In the genomic region with DNA sequence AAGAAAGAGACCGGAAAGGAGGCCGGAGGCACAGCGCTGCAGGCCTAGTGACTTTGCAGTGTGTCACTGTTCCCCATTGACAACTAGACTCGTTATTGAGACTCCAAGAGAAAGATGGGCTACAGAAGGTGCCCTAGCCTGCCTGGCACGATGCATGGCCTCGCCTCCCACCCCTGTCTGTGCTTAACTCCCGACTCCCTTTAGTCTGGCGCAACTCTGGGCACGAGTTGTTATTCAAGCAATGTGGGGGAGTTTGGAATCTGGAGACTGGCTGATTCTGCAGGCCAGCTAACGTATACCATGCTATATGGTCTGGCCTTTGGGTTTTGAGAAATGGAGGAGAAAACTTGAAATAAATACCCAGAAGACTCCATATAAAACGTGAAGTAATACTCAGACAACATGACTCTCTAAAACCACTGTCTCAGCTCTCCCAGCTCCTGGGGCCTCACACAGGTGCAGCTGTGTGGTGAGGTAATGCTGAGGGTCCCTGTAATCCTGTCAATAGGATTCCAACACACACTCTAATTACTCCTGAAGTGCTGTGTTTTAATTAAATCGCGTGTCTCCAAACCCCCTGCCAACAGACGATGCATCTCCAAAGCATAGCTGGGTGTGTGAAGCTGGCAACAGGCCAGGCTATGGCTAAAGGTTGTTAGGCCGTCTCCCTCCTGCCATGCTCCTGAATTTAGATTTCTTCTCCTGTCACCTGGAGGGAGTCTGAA, we compare ENCODE assay signal across 22 mouse cellular contexts. TPM values are rescaled to one million over a fixed set of nuclear protein-coding genes. Genes with fewer than 3 reads are reported as not detected.
A peak's percentile ranks its signal among the peaks of the same experiment; 100 is the strongest.
DNase-seq lines count a peak whose midpoint lies in the region; ATAC-seq and TF ChIP-seq lines count a peak whose summit lies in the region.
"Had no signal": no experiment of that assay in that cellular context is flagged by ENCODE, and none has a peak within 500 bp of the region (broad histone marks: within the 10 kb centered on the region; RNA-seq: fewer than 3 reads in every experiment).

No protein-coding gene starts in this region.

- no peak for ATAC-seq in midbrain, postnatal 0 days (ENCODE audit: low FRiP score)
- no peak for ATAC-seq in midbrain, embryonic 11.5 days (ENCODE audit: low FRiP score)
- ATAC-seq: Patski had no signal

- no peaks in the 10 kb centered on the region for H3K9me3 ChIP-seq in midbrain, postnatal 0 days (ENCODE audit: low read length)
- no peaks in the 10 kb centered on the region for H3K9me3 ChIP-seq in midbrain, embryonic 11.5 days (ENCODE audit: control insufficient read depth, low read length)
- H3K9me3 ChIP-seq: G1E had no signal

- H3K9ac ChIP-seq in midbrain, postnatal 0 days (replicated peaks; ENCODE audit: low read length, poor library complexity, severe bottlenecking) = no peak overlapping the region
- H3K9ac ChIP-seq in midbrain, embryonic 11.5 days (ENCODE audit: low read length) = no peak overlapping the region

- peak; percentile 35 to 39 for DNase-seq in frontal cortex, postnatal 36 days (ENCODE audit: low spot score in 2 of 2)
- no peak for DNase-seq in frontal cortex, postnatal 25 days (ENCODE audit: low spot score in 2 of 2)
- peak; percentile 46 for DNase-seq in layer of hippocampus, adult 9-11 months
- DNase-seq in layer of hippocampus, postnatal 10 days (ENCODE audit: low spot score in 2 of 2) = no peak
- DNase-seq in midbrain, postnatal 0 days (ENCODE audit: low spot score) = peak; percentile 33
- DNase-seq in midbrain, embryonic 11.5 days (ENCODE audit: low spot score, missing footprints) = no peak
- DNase-seq in brain, embryonic 14.5 days (ENCODE audit: low read depth) = peak; percentile 60
- DNase-seq: adrenal gland, postnatal 36 days; B cell, adult 2 months; cerebellum, adult 11-12 months; gastrocnemius, postnatal 36 days; heart, postnatal 36 days; kidney, adult 2 months; lung, postnatal 4 days; retina, postnatal 1 day; spleen, adult 18-20 months had no signal

- H3K27me3 ChIP-seq in midbrain, postnatal 0 days (ENCODE audit: insufficient read depth, low read length) = no peaks in the 10 kb centered on the region
- H3K27me3 ChIP-seq in midbrain, embryonic 11.5 days (ENCODE audit: control insufficient read depth, insufficient read depth, low read length) = no peaks in the 10 kb centered on the region
- H3K27me3 ChIP-seq: CH12.LX had no signal

- H3K36me3 ChIP-seq in midbrain, postnatal 0 days (ENCODE audit: insufficient read depth, low read length) = no peaks in the 10 kb centered on the region
- no peaks in the 10 kb centered on the region for H3K36me3 ChIP-seq in midbrain, embryonic 11.5 days (ENCODE audit: control insufficient read depth, insufficient read depth, low read length)
- H3K36me3 ChIP-seq: embryonic facial prominence, embryonic 10.5 days; G1E had no signal

- no peaks in the 10 kb centered on the region for H3K4me1 ChIP-seq in midbrain, postnatal 0 days (ENCODE audit: insufficient read depth, low read length)
- no peaks in the 10 kb centered on the region for H3K4me1 ChIP-seq in midbrain, embryonic 11.5 days (ENCODE audit: control insufficient read depth, insufficient read depth, low read length)
- H3K4me1 ChIP-seq: embryonic facial prominence, embryonic 10.5 days had no signal

- H3K4me3 ChIP-seq in midbrain, postnatal 0 days (ENCODE audit: low read depth, low read length) = no peak overlapping the region
- H3K4me3 ChIP-seq in midbrain, embryonic 11.5 days (ENCODE audit: low read depth, low read length) = no peak overlapping the region
- H3K4me3 ChIP-seq: embryonic facial prominence, embryonic 10.5 days had no signal

- TF ChIP-seq POLR2A in brain, embryonic 14.5 days (IDR thresholded peaks at IDR 0.05; ENCODE audit: borderline replicate concordance, extremely low read depth, insufficient read depth, insufficient read length, poor library complexity, severe bottlenecking) = no peak

- no peak overlapping the region for H3K27ac ChIP-seq in midbrain, postnatal 0 days (ENCODE audit: low read depth, low read length)
- H3K27ac ChIP-seq in midbrain, embryonic 11.5 days (ENCODE audit: low read depth, low read length) = no peak overlapping the region
- H3K27ac ChIP-seq: embryonic facial prominence, embryonic 10.5 days; kidney, postnatal 0 days had no signal

- 70% methylated on average over 15 of the region's 15 CpGs for WGBS in midbrain, postnatal 0 days
- 83% methylated on average over 15 of the region's 15 CpGs for WGBS in midbrain, embryonic 11.5 days

- H3K4me2 ChIP-seq in midbrain, postnatal 0 days (ENCODE audit: low read depth, low read length, poor library complexity, severe bottlenecking) = no peak overlapping the region
- no peak overlapping the region for H3K4me2 ChIP-seq in midbrain, embryonic 11.5 days

- TF ChIP-seq CTCF in midbrain, postnatal 0 days (IDR thresholded peaks at IDR 0.05) = no peak
- no peak for TF ChIP-seq CTCF in brain, embryonic 14.5 days (IDR thresholded peaks at IDR 0.05; ENCODE audit: borderline replicate concordance, extremely low read depth, insufficient read depth, insufficient read length)

RNA-seq across cellular contexts. Expression of a gene that starts 21.6 kb away (rescaled TPM):
- total RNA-seq in layer of hippocampus, postnatal 10 days (2021) = 10 to 100 TPM; 42.8 to 45.5 TPM
- 19.6 and 25.6 TPM in 2 replicates for total RNA-seq in midbrain, postnatal 0 days (2014; rRNA removed)
- 6.8 and 7.0 TPM in 2 replicates for polyA plus RNA-seq in midbrain, postnatal 0 days (2015; fragmentation: Nextera tagmentation; extraction: Ambion mirVana)
- 0.94 and 1.6 TPM in 2 replicates for polyA plus RNA-seq in midbrain, embryonic 11.5 days (2014; fragmentation: Nextera tagmentation; extraction: Ambion mirVana)
- 3.9 and 8.0 TPM in 2 replicates for polyA plus RNA-seq in brain, embryonic 14.5 days (2012; rRNA removed)
- total RNA-seq: CH12.LX; megakaryocyte-erythroid progenitor cell, adult 5-6 weeks had no signal
- polyA plus RNA-seq: G1E had no signal

Comparison
In these comparisons a context has a peak if more than half of its experiments do, and no peak if none do; other contexts are left out.
1. DNase-seq: peak in frontal cortex, postnatal 36 days (2 of 2), layer of hippocampus, adult 9-11 months (single experiment), midbrain, postnatal 0 days (single experiment) and brain, embryonic 14.5 days (single experiment); none in frontal cortex, postnatal 25 days (0 of 2), layer of hippocampus, postnatal 10 days (0 of 2) and midbrain, embryonic 11.5 days (single experiment).